Mouse (Mus musculus) inflammation-experienced regulatory T-cells, adult 6 months (primary cell): ENCODE results near the gene N4bp3. TPM values are rescaled to one million over a fixed set of nuclear protein-coding genes. Genes with fewer than 3 reads are reported as not detected.
"Not testable (repeated sequence)": the region's sequence is repeated elsewhere in the genome, so short reads cannot be mapped to it uniquely, and the experiment has no call there.

Source experiments
- ATAC-seq: one replicate; pipeline ENCODE4 v1.8.0; 2017
- polyA plus RNA-seq, 3 experiments: library from polyadenylated mRNA; unstranded; fragments of 100-300 nt; shearing (Covaris generic); gene quantifications; one replicate each; pipeline ENCODE4 v1.2.1; 2017

The N4bp3 gene
- polyA plus RNA-seq = 1 to 10 TPM; 1.3 to 2.4 (median 1.4) TPM

DNA sequence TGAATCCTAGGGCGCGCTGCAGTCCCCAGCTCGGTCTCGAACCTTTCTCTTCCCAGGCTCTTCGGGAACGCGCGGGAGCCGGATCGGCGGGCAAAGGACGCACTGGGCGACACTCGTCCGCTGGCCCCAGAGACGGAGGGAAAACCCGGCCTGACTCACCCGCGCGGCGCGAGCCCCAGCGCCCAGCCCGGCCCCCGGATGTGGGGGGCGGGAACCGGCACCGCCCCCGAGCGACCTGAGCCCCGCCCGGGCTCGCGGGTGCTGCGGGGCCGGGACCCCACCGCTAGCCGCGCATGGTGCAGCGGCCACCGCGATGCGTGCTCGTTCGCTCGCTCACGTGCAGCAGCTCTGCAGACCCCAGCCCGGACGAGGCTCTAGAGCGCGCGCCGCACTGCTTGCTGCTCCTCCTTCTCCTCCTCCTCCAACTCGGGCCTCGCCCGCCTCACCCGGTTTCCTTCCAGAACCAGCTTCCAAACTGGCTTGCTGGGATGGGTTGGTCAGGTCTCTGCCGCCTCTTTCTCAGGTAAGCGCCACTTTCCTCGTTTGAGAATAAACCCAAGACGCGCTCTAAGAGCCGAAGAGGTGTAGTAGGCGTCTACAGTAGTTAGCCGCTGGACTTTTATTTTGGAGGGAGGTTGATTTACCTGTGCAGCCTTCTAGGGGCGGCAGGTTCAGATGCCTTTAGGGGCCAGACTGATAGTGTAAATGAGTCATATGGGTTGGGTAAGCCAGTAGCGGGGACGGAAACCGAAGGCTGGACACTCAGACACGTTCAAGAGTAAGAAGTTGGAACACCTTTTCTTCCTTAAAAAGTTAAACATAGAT lies at the start of gene N4bp3, which contains the start of gene D930048N14Rik:
Gene N4bp3 (minus strand): TSS at position 152 of the 825 bp plus-strand sequence.
Gene D930048N14Rik (plus strand): TSS at position 264 of the 825 bp plus-strand sequence.
- peak; percentile 81 for ATAC-seq

DNA sequence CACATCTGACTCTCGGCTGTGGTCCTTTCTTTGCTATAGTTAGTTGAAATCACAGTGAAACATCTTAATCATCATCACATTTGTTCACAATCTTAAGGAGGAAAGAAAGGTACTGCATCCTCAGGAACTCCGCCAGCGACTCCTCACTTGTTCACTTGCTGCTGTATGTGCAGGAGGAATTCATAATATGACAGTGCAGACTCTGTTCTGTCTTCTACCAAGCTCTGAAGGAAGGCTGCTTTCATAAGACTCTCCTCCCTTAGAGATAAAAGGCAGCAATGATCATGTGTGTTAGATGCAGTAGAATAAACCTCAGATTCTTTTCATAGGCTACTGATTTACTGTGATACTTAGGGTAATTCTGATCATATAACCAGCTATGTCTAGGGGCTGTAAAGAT lies 44.3 kb upstream of the N4bp3 start:
- ATAC-seq = no peak

DNA sequence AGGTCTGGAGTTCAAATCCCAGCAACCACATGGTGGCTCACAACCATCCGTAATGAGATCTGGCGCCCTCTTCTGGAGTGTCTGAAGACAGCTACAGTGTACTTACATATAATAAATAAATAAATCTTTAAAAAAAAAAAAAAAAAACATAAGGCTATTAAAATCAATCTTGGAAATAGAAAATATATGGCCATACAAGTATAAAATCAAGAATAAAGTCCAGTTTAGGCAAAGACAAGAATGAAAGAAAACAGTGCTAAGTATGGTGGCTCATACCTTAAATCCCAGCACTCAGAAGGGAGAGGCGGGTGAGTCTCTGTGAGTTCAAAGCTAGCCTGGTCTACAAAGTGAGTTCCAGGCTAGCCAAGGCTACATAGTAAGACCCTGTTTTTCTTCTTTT lies 40.0 kb upstream of the N4bp3 start:
- not testable (repeated sequence) for ATAC-seq

DNA sequence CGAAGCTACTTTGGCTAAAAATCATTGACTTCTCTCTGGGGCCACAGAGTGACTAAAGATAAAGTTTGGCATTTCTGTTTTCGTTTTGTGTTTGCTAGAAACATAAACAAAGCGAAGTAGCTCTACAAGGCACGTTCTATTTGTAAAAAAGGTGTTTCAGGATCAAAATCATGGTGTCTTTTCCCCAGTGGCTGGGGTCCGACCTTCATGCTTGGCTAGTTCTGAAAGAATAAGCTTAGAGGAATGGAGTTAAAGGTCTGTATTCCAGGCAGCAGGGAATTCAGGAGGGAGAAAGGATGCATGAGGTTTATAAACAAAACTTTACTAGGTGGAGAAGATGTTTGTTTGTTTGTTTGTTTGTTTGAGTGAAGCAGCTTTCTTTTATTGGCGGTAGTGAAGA lies 38.7 kb upstream of the N4bp3 start:
- ATAC-seq = no peak

DNA sequence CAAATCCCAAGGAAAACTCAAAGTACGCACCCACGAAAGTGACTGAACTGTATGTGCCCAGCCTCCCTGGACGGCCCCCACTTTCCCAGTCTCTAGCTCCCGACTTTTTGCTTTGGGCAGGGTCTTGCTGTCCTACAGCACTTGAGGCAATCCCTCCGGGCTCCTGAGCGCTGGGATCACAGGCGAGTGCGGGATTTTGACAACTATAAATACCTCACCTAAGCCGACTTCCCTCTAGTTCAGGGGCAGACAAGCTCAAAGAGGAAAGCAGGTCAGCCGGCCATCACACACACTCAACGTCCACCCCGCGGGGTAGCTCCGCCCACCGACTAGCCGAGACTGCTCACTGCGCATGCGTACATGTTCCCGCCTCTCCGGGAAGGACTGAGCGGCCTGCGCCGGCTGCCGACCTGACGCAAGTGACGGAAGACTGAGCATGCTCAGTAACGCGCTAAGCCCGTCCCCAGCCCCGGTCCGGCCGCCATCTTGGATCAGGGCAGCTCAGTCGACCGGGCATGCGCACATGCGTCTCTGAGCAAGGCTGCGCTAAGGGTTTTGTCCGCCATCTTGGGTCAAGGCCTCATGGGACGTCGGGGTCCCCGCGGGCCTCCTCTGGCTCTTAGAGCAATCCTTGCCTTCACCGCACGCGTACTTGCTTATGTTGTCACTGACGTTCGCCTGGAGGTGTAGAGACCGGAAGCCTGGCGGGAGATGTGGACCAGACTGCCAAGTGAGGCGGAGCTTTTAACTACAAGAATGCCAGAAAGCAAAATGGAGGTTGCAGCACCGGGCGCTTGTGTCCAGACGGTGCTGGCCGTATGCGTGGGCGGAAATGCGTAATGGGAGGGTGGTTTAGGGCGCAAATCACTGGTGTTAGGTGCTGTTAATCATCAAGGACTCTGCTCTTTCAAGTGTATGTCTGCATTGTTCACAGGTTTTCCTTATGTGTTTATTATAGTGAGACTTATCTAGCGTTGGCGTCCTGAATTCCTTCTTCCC lies 38.0 kb upstream of the N4bp3 start, which contains the start of gene 0610009B22Rik:
Gene 0610009B22Rik (minus strand): TSS at position 545 of the 999 bp plus-strand sequence.
- ATAC-seq = peak; percentile 89

DNA sequence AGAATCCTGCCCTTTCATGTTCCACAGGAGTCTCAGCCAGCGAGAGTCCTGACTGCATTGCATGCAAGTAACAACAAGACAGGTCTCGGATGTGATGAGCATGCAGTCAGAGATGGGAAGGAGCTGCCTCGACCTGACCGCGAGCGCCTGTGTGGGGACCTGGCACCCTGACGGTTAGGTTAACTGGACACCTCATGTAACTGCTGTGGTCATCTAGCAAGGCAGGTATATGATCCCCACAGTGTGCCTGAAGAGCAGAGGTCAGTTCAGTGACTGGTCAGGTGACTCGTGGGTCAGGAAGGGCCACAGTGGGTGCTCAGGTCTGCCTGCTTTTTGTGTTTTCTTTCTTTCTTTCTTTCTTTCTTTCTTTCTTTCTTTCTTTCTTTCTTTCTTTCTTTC lies 31.3 kb upstream of the N4bp3 start:
- ATAC-seq = no peak

DNA sequence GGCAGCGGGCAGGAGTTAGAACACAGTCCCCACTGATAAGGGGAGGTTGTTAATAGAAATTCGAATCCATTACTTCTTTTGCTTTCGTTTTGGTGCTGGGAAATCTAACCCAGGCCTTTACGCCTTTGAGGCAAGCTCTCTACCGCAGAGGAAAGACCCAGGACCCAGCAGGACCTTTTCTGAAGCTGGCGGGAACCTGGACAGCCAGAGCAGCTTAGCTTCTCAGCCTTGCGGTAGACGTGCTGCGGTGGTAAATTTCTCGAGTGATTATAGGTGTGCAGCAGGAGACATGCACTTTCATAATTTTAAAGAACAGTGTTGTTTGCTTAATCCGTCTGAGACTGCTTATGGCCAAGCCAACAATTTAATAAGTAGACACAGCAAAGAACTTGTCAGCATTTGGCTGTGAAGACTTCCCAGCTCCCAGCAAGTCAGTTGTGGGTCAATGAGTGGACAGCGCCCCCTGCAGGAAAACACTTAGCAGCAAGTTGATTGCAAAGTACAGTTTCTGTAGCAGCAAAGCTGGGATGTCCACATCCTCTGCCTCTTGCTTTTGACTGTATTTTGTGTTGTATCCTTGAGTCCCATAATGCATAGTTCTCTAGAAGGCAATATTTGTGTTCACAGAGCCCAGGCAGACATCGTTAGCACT lies 30.8 kb upstream of the N4bp3 start:
- ATAC-seq = peak; percentile 86

DNA sequence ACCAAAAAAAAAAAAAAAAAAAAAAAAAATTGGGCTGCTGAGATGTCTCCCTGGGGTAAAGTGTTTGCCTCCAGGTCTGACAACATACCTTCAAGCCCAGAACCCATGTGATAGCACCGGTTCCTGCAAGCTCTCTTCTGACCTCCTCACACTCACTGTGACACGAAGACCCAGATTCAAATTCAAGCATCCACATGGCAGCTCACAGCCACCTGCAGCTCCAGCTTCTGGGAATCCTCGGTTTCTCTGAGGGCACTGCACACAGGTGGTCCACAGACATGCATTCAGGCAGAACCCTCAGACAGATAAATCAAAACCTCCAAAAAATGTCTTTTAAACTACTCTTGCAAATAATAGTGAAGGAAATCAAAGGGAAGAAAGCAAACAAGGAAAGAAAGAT lies 28.8 kb upstream of the N4bp3 start:
- ATAC-seq = no peak

DNA sequence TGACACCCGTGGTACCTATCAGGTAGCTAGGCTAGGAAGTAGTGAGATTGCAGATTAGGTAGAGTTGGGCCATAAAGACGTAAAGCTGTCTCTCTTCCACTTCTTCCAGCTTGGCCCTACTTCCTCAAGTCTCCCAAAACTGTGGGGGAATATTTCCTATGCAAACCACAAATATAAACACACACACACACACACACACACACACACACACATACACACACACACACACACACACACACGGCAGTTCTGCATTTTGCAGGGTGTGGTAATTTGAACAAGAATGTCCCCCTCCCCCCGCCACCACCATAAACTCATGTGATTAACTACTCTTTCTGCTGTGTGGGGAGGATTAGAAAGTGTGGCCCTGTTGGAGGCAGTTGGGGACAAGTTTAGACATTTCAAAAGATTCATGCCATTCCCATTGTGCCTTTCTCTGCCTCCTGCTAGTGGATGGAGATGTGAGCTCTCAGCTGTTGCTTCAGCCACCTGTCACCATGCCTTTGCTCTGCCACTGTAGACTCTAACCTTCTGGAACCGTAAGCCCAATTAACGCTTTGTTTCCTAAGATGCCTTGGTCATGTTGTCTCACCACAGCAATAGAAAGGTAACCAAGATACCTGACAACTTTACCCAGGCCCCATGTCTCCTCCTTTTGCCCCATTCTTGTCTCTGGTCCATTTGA lies 27.2 kb upstream of the N4bp3 start:
- ATAC-seq = no peak

DNA sequence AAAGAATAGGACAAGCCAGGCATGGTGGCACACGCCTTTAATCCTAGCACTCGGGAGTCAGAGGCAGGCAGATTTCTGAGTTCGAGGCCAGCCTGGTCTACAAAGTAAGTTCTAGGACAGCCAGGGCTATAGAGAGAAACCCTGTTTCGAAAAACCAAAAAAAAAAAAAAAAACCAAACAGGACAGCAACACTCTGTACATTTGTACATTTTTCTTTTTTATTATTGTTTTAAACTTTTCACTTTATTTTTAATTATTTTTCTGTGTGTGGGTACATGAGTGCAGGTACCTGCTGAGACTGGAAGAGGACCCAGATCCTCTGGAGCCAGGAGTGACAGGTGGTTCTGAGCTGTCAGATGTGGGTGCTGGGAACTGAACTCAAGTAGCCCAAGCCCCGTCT lies 24.7 kb upstream of the N4bp3 start:
- no peak for ATAC-seq

DNA sequence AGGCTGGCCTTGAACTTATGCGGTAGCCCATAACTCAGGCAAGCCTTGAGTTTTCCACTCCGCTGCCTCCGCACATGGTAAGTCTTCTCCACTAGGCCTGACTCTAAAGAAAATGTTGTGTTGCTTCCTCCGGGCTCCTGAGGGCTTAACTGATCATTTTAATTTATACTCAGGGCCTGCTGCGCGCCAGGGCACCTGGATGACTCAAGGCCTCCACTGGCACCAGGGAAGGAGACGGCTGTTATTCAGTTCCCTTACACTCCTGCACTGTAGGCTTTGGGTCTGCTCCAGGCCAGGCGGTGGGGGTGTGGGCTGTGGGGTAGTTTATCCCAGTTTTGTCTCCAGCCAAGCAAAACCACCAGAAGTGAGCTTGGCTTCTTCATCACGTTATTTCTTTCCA lies 22.6 kb upstream of the N4bp3 start:
- ATAC-seq = no peak

DNA sequence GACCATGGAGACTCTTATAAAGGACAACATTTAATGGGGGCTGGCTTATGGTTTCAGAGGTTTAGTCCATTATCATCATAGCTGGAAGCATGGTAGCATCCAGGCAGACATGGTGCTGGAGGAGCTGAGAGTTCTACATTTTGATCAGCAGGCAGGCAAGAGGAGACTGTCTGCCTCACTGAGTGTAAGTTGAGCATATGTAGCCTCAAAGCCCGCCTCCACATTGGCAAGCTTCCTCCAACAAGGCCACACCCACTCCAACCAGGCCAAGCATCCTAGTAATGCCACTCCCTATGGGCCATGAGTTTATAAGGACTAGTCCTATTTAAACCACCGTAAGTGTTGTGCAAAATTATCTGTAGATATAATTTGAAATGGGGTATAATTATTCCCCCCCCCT lies 20.7 kb upstream of the N4bp3 start:
- no peak for ATAC-seq

DNA sequence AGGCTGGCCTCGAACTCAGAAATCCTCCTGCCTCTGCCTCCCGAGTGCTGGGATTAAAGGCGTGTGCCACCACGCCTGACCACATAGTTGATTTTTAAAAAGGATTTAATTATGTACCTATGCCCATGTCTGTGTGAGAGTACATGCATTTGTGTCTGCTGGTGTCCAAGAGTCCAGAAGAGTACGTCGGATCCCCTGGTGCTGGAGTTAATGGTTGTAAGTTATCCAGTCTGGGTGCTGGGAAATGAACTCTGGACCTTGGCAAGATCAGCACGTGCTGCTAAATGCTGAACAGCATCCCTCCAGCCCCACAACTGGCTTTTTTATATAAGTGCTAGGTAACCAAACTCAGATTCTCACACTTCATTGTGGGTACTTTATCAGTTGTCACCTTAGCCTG lies 20.2 kb upstream of the N4bp3 start:
- ATAC-seq = no peak

DNA sequence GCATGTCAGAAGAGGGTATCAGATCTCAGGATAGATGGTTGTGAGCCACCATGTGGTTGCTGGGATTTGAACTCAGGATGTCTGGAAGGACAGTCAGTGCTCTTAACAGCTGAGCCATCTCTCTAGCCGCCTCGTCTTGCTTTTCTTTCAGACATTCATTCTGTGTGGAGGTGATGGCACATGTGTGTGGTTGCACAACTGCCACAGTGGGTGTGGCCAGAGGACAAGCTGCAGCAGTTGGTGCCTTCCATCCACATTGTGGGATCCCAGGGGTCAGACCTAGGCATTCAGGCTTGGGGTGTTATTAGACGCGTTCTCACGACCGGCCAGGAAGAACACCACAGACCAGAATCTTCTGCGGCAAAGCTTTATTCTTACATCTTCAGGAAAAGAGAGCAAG lies 14.1 kb upstream of the N4bp3 start:
- not testable (repeated sequence) for ATAC-seq

DNA sequence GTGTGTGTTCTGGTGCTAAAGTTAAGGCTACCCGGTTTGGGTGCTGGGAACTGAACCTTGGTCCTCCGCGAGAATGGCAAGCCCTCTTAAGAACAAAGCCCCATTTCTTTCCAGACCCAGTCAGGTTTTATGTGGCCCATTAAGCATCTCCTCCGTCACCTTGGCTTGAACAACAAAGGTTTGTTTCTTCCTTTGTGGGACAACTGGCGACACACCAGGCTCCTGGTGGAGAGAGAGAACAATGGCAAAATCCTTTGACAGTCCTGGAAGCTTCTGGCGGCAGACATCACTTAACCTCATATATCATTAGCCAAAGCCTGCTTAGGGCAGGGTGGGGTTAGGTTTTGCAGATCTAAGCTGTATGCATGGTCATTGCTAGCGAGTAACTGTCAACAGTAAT lies 12.0 kb upstream of the N4bp3 start:
- no peak for ATAC-seq

DNA sequence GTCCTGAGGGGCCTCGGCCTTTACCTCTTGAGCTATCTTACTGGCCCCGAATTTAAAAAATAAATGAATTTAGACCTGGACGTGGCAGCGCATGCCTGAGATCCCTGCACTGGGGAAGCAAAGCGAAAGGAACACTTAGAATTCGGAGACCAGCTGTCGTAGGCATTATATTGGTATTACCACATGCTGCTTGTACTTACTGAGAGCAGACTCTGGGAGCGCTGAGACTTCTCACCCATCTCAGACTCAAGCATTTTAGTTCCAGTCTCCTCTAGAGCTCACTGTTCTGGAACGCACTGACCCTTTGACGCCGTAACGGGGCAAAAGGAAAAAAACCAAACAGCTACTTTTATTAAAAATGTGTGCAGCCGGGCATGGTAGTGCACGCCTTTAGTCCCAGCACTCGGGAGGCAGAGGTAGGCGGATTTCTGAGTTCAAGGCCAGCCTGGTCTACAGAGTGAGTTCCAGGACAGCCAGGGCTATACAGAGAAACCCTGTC lies 11.3 kb upstream of the N4bp3 start:
- no peak for ATAC-seq

DNA sequence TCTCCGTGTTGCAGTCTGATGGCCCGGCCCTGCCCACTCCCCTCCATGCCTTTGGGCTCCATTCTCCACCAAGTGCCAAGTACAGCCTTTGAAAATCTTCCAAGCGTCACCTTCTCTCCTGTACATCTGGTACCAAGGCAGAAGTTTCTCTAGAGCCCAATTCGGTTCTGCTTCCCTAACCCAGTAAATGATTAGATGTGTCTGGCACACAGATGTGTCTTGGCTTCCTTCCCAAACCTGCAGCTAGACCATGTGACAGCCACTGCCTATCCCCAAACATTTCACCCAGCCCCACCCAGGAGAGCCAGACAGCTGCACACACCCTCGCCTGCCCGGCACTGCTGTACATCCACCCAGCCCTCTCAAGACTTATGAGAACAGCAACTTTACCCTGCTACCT lies 8.1 kb upstream of the N4bp3 start:
- no peak for ATAC-seq

DNA sequence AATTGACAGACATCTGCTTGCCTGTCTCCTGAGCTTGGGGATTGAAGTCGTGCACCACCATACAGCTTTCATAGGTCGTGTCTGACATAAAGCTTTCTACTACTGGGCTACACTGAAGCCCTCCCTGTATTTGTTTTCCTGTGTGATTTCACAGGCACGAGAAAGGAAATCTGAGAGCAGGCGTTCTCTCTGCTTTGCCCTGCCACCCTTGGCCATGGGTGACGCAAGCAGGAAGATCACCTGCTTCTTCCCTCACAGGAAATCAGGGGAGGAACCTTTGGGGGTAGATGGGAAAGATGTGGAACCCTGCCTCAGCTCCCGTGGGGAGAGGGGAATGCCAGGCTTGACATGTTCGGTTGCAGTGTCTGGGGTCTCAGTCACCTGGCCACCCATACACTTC lies 7.6 kb upstream of the N4bp3 start:
- ATAC-seq = no peak

DNA sequence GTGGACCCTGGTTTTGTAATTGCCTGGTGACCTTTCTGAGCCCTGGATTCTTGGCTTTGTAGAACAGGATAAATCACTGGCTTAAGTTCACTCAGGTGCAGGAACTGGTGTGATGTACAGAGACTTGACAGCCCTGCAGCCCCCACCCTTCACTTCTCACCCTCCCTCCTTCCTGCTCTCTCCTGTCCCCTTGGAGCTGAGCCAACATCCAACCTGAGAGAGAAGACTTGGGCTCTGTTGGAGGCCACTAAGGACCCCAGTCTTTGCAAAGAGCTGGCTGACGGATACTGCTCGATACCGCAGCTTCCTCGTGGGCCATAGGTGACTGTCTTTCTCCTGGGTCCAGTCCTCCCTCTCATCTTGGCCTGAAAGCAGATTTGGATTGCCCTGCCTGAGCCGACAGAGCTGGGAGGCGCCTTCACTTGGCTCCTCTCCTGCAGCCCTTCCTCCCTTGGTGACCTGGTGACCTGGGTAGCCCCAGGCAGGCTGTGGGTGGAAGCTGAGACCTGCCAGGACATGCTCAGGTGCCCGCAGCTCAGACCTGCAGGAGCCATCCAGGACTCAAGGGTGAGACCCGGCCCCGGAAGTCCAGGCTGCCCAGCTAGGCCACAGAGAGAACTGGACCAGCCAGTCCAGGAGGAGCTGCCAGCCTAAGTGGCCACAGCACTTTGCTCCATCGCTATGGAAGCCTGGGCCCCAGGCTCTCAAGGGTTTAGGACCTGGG lies 6.3 kb upstream of the N4bp3 start:
- no peak for ATAC-seq

DNA sequence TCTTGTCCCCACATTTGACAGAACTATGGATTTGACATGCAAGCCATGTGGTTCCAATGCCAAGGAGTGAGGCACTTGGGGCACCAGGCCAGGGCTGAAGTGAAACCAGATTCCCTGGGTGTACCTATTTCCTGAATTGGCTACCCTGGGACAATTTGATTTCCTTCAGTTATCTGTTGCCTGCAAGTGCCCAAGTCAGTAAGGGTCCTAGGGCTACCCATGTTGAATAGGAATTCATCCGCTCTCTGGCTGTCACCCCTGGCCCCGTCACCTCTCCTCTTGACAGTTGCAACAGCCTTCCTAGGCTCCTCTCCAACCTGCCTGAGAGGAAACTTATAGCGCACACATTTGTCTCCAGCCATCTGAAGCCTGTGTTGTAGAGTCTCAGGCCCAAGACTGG lies 4.2 kb upstream of the N4bp3 start:
- no peak for ATAC-seq

DNA sequence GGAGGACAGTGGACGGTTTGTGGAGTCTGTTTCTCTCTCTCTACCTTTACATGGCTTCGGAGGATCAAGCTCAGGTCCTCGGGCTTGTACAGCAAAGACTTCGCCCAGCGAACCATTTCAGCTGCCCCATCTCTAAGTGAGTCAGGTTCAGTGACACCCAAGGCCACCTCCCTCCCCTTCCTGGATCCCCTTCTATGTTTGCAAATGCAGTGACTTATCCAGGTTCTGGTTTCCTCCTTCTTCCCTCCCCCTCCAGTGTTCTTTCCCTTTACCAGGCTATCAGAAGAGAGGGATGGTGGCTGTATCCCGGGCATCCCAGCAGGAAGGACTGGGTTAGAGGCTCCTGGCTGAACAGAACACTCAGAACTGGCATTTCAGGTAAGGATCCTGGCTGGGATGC lies 3.1 kb upstream of the N4bp3 start:
- ATAC-seq = no peak
